Mouse (Mus musculus): ENCODE data around the gene Stat4. TPM values are rescaled to one million over a fixed set of nuclear protein-coding genes. Genes with fewer than 3 reads are reported as not detected.
"Not testable (repeated sequence)": the region's sequence is repeated elsewhere in the genome, so short reads cannot be mapped to it uniquely, and the experiment has no call there.

Stat4 gene
- total RNA-seq, 2 experiments from 2014 or later, result 3.7 to 4.9 TPM

GRCm38 (mm10) chr1:52012757-52013156 lies 25.8 kb downstream of the Stat4 start:
- intact Hi-C loops (cut with DNase I), result no loop called here

DNA sequence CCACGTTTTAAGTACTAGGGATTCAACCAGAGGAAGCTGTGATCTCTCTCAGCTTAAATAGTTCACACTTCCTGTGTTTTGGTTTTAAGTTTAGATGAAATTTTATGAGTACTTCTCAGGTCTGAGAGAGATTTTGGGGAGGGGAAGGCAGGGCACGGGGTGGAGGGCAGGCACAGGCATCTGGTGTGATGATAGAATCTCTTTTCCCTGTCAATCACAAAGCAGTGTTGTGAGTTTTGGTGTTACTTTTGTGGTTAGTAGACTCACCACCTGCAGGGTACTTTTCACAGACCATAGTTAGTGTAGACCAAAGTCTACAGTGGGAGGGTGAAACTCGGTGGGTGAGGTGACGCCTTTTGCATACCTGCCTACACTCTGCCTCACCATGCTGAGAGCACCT lies 32.7 kb downstream of the Stat4 start:
- intact Hi-C loops (cut with DNase I), result no loop called here
- DNase-seq (ENCODE audit: extremely low spot score in 1 of 2, low spot score in 2 of 2), result no peak

More at GRCm38 (mm10) chr1:52012757-52013156, 25.8 kb downstream of the Stat4 start:
- no peak for DNase-seq (ENCODE audit: extremely low spot score in 1 of 2, low spot score in 2 of 2)

GRCm38 (mm10) chr1:52021936-52022725 lies 35.2 kb downstream of the Stat4 start:
- intact Hi-C loops (cut with DNase I), result no loop called here
- DNase-seq (ENCODE audit: extremely low spot score in 1 of 2, low spot score in 2 of 2), result no peak

DNA sequence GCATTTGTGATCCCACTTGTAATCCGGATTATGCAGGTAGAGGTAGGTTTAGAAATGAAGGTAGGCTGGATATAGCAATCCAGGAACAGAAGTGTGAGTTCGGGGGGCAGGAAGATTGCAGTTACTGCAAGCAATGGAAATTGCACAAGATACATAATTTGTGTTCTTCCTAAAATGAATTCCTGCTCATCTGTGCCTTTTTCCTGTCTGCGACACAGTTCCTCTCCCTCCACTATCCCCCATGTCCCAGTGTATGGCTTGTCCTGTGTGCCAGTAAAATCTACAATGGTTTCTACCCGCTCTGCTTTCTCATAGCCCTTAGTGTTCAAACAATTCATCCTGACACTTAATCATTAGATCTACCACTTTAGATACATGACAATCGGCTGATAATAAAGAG lies 41.7 kb downstream of the Stat4 start:
- intact Hi-C loops (cut with DNase I), result no loop called here
- no peak for DNase-seq (ENCODE audit: extremely low spot score in 1 of 2, low spot score in 2 of 2)

GRCm38 (mm10) chr1:52034816-52035752 lies 48.1 kb downstream of the Stat4 start:
- no peak for DNase-seq (ENCODE audit: extremely low spot score in 1 of 2, low spot score in 2 of 2)
- intact Hi-C loops (cut with DNase I), result no loop called here

DNA sequence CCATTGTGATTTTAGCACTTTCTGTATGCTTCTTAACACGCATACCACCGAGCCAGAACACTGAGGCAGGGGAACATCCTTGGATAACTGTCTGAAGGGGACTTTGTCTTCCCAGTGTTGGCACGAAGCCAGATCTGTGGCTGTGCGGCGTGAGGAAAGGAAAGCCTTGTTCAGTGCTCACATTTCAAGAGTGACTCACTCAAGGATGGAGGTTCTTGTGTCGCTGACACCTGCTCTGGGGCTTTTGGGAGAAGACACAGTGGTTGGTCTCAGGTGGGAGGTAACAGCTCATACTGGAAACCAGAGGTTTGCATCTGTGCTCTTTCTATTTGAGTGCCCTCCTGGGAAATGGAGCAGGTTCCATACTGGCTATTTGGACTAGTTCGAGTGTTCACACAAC lies 52.2 kb downstream of the Stat4 start:
- DNase-seq (ENCODE audit: extremely low spot score in 1 of 2, low spot score in 2 of 2), result peak in 1 of 2 experiments; percentile 50
- intact Hi-C loops (cut with DNase I), result no loop called here

DNA sequence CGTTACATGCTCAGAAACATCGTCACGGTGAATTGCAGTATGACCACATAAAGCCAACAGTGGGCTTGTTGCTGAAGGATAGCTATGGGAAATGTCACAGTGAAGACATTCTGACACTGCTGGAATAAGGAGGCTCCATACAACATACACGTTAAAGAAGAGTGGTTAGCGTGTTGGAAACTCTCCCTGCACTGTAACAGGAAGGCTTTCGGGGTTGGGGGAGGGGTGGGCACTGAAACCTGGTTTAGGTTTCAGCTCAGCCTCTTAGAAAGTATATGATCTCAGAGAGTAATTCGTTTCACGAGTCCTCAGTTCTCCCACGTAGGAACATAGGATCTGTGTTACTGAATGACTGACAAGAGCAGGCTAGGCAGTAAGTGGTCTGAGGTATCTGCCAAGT lies 52.7 kb downstream of the Stat4 start:
- intact Hi-C loops (cut with DNase I), result no loop called here
- no peak for DNase-seq (ENCODE audit: extremely low spot score in 1 of 2, low spot score in 2 of 2)

- intact Hi-C loops (cut with DNase I), result no loop called here
These were observed 53.6 kb downstream of the Stat4 start for GRCm38 (mm10) chr1:52040366-52041061.

GRCm38 (mm10) chr1:52043191-52043590 lies 56.2 kb downstream of the Stat4 start:
- no peak for DNase-seq (ENCODE audit: extremely low spot score in 1 of 2, low spot score in 2 of 2)
- intact Hi-C loops (cut with DNase I), result no loop called here

More at GRCm38 (mm10) chr1:52040366-52041061, 53.6 kb downstream of the Stat4 start:
- no peak for DNase-seq (ENCODE audit: extremely low spot score in 1 of 2, low spot score in 2 of 2)

- intact Hi-C loops (cut with DNase I); DNase-seq (ENCODE audit: extremely low spot score in 1 of 2, low spot score in 2 of 2): not testable (repeated sequence)
These were observed 59.9 kb downstream of the Stat4 start for GRCm38 (mm10) chr1:52046891-52047290.

DNA sequence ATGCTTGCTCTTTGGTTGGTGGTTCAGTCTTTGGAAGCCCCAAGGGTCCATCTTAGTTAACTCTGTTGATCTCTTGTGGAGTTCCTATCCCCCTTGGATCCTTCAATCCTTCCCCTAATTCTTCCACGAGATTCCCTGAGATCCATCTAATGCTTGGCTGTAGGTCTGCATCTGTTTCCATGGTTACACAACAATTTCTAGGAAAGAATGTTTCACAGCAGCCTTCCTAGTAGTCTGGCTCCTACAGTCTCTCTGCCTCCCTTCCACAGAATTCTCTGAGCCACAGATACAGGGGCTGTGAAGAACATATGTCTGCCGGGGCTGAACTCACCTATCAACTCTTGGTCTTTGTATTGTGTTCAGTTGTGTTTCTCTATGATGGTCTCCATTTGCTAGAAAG lies 61.8 kb downstream of the Stat4 start:
- DNase-seq (ENCODE audit: extremely low spot score in 1 of 2, low spot score in 2 of 2), result no peak
- intact Hi-C loops (cut with DNase I), result no loop called here

DNA sequence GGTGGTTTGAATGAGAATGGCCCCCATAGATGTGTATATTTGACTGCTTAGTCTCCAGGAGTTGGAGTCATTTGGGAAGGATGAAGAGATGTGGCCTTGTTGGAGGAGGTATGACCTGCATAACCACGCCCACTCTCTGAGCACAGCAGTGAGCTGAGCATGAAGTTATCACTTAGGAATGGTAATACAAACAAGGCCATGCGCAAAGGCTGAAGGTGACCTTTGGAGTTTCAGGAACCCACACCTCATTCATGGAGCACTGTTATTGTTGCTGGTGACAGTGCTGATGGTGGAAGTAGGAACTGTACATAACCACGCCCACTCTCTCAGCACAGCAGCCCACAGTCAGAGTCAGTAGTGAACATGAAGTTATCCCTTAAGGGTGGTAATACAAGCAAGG lies 62.9 kb downstream of the Stat4 start:
- DNase-seq (ENCODE audit: extremely low spot score in 1 of 2, low spot score in 2 of 2), result no peak
- intact Hi-C loops (cut with DNase I), result no loop called here

DNA sequence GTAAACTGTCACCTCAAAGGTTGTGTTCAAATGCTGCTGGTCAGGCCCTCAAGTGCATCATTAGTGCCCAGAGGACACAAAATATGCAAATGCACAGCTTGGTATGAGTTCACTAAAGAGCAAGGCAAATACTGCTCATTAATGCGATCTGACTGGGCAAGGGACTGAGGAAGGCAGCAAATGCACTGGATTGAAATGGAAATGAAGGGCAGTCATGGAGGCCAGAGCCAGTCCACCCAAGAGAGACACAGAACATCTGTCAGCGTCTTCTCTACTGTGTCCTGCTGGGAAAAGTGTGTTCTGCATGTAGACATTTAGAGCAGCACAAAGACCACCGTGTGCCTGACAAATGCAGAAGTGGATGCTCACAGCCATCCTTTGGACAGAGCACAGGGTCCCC lies 64.6 kb downstream of the Stat4 start:
- intact Hi-C loops (cut with DNase I), result no loop called here
- no peak for DNase-seq (ENCODE audit: extremely low spot score in 1 of 2, low spot score in 2 of 2)

DNA sequence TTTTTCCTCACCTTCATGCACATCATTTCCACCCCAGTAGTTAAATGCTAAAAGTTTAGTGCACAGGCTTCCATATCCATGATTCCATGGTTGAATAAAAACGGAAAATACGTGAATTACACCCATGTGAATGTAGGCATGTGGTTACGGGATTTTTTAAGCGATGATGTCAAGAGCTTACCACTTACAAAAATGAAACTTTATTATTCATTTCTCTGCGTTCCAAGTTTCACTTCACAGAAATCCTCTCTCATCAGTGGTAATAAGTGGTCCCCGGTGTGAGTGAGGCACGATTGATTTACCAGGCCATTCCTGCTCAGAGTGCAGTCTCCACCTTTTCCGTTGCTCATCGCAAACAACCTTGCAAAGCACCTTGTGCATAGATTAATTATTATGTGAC lies 66.0 kb downstream of the Stat4 start:
- no peak for DNase-seq (ENCODE audit: extremely low spot score in 1 of 2, low spot score in 2 of 2)
- intact Hi-C loops (cut with DNase I), result no loop called here

GRCm38 (mm10) chr1:52055947-52056346 lies 69.0 kb downstream of the Stat4 start:
- intact Hi-C loops (cut with DNase I), result no loop called here
- DNase-seq (ENCODE audit: extremely low spot score in 1 of 2, low spot score in 2 of 2), result no peak

- intact Hi-C loops (cut with DNase I), result no loop called here
- no peak for DNase-seq (ENCODE audit: extremely low spot score in 1 of 2, low spot score in 2 of 2)
These were observed 70.2 kb downstream of the Stat4 start for GRCm38 (mm10) chr1:52057153-52057552.

GRCm38 (mm10) chr1:52066276-52066675 lies 79.3 kb downstream of the Stat4 start:
- no peak for DNase-seq (ENCODE audit: extremely low spot score in 1 of 2, low spot score in 2 of 2)

GRCm38 (mm10) chr1:52066694-52067093 lies 79.7 kb downstream of the Stat4 start:
- DNase-seq (ENCODE audit: extremely low spot score in 1 of 2, low spot score in 2 of 2), result no peak
- intact Hi-C loops (cut with DNase I), result no loop called here

More at GRCm38 (mm10) chr1:52066276-52066675, 79.3 kb downstream of the Stat4 start:
- intact Hi-C loops (cut with DNase I), result no loop called here

GRCm38 (mm10) chr1:52079724-52080367 lies 92.9 kb downstream of the Stat4 start:
- DNase-seq (ENCODE audit: extremely low spot score in 1 of 2, low spot score in 2 of 2), result no peak
- intact Hi-C loops (cut with DNase I), result loop anchor here (5.0 to 10.0 kb wide), 2 partner anchors 73 to 435 kb away; no protein-coding TSS in a partner anchor
